Comparison of ENCODE assay signal across 14 mouse cellular contexts in the genomic region with DNA sequence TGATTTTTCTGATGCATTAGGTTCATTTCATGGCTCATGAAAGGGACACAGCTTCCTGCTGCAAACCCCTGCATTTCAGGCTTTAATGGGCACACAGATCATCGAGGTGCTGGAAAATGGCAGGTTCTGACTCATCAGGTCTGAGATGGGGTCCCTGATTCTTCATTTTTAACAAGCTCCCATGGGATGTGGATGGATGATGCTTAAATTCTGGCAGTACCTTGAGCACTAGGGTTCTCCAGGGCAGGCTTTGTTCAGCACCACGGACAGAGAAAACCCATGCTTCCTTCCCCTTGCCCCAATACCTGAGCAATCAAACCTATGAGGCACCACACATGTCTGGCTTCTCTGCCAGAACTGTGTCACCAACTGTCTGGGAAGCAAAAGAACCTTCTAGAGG.
DNase-seq lines count a peak whose midpoint lies in the region; ATAC-seq and TF ChIP-seq lines count a peak whose summit lies in the region.
"Had no signal": no experiment of that assay in that cellular context is flagged by ENCODE, and none has a peak within 500 bp of the region (broad histone marks: within the 10 kb centered on the region; RNA-seq: fewer than 3 reads in every experiment).

No protein-coding gene starts in this region.

- peak; percentile 56 for DNase-seq in adrenal gland, postnatal 10 days
- no peak for DNase-seq in adrenal gland, adult 8-10 months
- DNase-seq in lung, embryonic 14.5 days, result peak; percentile 70
- no peak for DNase-seq in lung, adult 2 months
- peak; percentile 65 for DNase-seq in embryo, embryonic 10.5 days (ENCODE audit: low spot score)
- peak; percentile 51 for DNase-seq in mesoderm, embryonic 11.5 days (ENCODE audit: low read depth, low spot score)
- no peak for DNase-seq in forebrain, embryonic 10.5 days (ENCODE audit: extremely low spot score, low spot score)
- DNase-seq: cerebellum, adult 9-11 months; layer of hippocampus, adult 9-11 months; thymus, postnatal 25 days had no signal

- TF ChIP-seq POLR2A in lung, adult 2 months (IDR thresholded peaks at IDR 0.05; ENCODE audit: borderline replicate concordance, extremely low read depth, low read depth, low read length), result no peak

- TF ChIP-seq CTCF in lung, embryonic 14.5 days (IDR thresholded peaks at IDR 0.05; ENCODE audit: low read depth), result no peak
- no peak for TF ChIP-seq CTCF in lung, adult 2 months (IDR thresholded peaks at IDR 0.05; ENCODE audit: insufficient read depth, low read length)

- H3K9me3 ChIP-seq in lung, embryonic 14.5 days (ENCODE audit: low read depth, low read length), result no peaks in the 10 kb centered on the region
- no peaks in the 10 kb centered on the region for H3K9me3 ChIP-seq in forebrain, embryonic 10.5 days
- H3K9me3 ChIP-seq in liver, embryonic 12.5 days (replicated peaks), result no peaks in the 10 kb centered on the region
- H3K9me3 ChIP-seq: forebrain, embryonic 13.5 days; heart, embryonic 13.5 days had no signal

- ATAC-seq in lung, embryonic 14.5 days (ENCODE audit: insufficient read depth), result no peak
- no peak for ATAC-seq in liver, embryonic 12.5 days
- ATAC-seq: forebrain, embryonic 13.5 days had no signal

- WGBS in lung, embryonic 14.5 days, result 40% methylated on average over 2 of the region's 2 CpGs
- WGBS in lung, adult 2 months, result 32% methylated on average over 2 of the region's 2 CpGs
- 47% methylated on average over 2 of the region's 2 CpGs for WGBS in forebrain, embryonic 10.5 days
- WGBS in liver, embryonic 12.5 days (ENCODE audit: insufficient replicate concordance), result 22% methylated on average over 2 of the region's 2 CpGs

- no peak overlapping the region for H3K4me2 ChIP-seq in lung, embryonic 14.5 days
- H3K4me2 ChIP-seq in liver, embryonic 12.5 days, result no peak overlapping the region
- H3K4me2 ChIP-seq: forebrain, embryonic 13.5 days; heart, embryonic 13.5 days had no signal

- no peak overlapping the region for H3K9ac ChIP-seq in lung, embryonic 14.5 days
- H3K9ac ChIP-seq in liver, embryonic 12.5 days, result no peak overlapping the region
- H3K9ac ChIP-seq: forebrain, embryonic 13.5 days; heart, embryonic 13.5 days; liver, embryonic 14.5 days had no signal

- H3K27ac ChIP-seq in lung, embryonic 14.5 days (ENCODE audit: low read depth), result no peak overlapping the region
- no peak overlapping the region for H3K27ac ChIP-seq in forebrain, embryonic 10.5 days
- H3K27ac ChIP-seq in liver, embryonic 12.5 days, result no peak overlapping the region
- H3K27ac ChIP-seq: forebrain, embryonic 13.5 days; heart, embryonic 13.5 days; liver, embryonic 14.5 days had no signal

- no peaks in the 10 kb centered on the region for H3K36me3 ChIP-seq in lung, embryonic 14.5 days (ENCODE audit: insufficient read depth)
- no peaks in the 10 kb centered on the region for H3K36me3 ChIP-seq in forebrain, embryonic 10.5 days (replicated peaks)
- H3K36me3 ChIP-seq in liver, embryonic 12.5 days, result no peaks in the 10 kb centered on the region
- H3K36me3 ChIP-seq: heart, embryonic 13.5 days had no signal

- no peak overlapping the region for H3K4me3 ChIP-seq in lung, embryonic 14.5 days (ENCODE audit: low read depth, low read length)
- no peak overlapping the region for H3K4me3 ChIP-seq in lung, adult 2 months (replicated peaks; ENCODE audit: extremely low read depth, low read depth, low read length)
- no peak overlapping the region for H3K4me3 ChIP-seq in forebrain, embryonic 10.5 days
- H3K4me3 ChIP-seq in liver, embryonic 12.5 days, result no peak overlapping the region
- H3K4me3 ChIP-seq: forebrain, embryonic 13.5 days; heart, embryonic 13.5 days had no signal

- no peaks in the 10 kb centered on the region for H3K27me3 ChIP-seq in lung, embryonic 14.5 days (ENCODE audit: insufficient read depth, low read length)
- H3K27me3 ChIP-seq in forebrain, embryonic 10.5 days (ENCODE audit: poor library complexity, severe bottlenecking), result no peaks in the 10 kb centered on the region
- H3K27me3 ChIP-seq in liver, embryonic 12.5 days (replicated peaks), result no peaks in the 10 kb centered on the region
- H3K27me3 ChIP-seq: forebrain, embryonic 13.5 days; heart, embryonic 13.5 days had no signal

- H3K4me1 ChIP-seq in lung, embryonic 14.5 days (ENCODE audit: insufficient read depth), result no peaks in the 10 kb centered on the region
- no peaks in the 10 kb centered on the region for H3K4me1 ChIP-seq in lung, adult 2 months (ENCODE audit: control insufficient read depth, insufficient read depth, low read length)
- H3K4me1 ChIP-seq in forebrain, embryonic 10.5 days, result peaks cover 19% of the 10 kb centered on the region
- no peaks in the 10 kb centered on the region for H3K4me1 ChIP-seq in liver, embryonic 12.5 days
- H3K4me1 ChIP-seq: heart, embryonic 13.5 days had no signal

Comparison
In these comparisons a context has a peak if more than half of its experiments do, and no peak if none do; other contexts are left out.
1. DNase-seq: peak in adrenal gland, postnatal 10 days (single experiment), lung, embryonic 14.5 days (single experiment), embryo, embryonic 10.5 days (single experiment) and mesoderm, embryonic 11.5 days (single experiment); none in adrenal gland, adult 8-10 months (single experiment), lung, adult 2 months (single experiment) and forebrain, embryonic 10.5 days (single experiment).